Mouse (Mus musculus) stomach, postnatal 0 days (tissue): Measurements from ENCODE around the gene St3gal6. TPM values are rescaled to one million over a fixed set of nuclear protein-coding genes. Genes with fewer than 3 reads are reported as not detected.

Source experiments
- ATAC-seq: fragments of 200-750 bp; cut with Nextera tagmentation; 2 replicates; pipeline ENCODE4 v1.8.0; 2017; ENCODE audit not compliant: low FRiP score, low TSS enrichment
- DNase-seq: peaks from one replicate; pipeline ENCODE4 v3.0.0-alpha.2; 2016; ENCODE audit warnings: low spot score
- H3K27ac ChIP-seq: fragments of 300-500 bp; sonication (generic); replicated peaks from 2 replicates; pipeline ENCODE4 v1.5.1; 2014; ENCODE audit warnings: mild to moderate bottlenecking, control low read depth
- H3K27me3 ChIP-seq: fragments of 300-500 bp; sonication (generic); 2 replicates; pipeline ENCODE4 v1.6.1; 2014; ENCODE audit warnings: low read length; ENCODE audit not compliant: control insufficient read depth, insufficient read depth
- H3K36me3 ChIP-seq: fragments of 300-500 bp; sonication (generic); 2 replicates; pipeline ENCODE4 v1.6.1; 2014; ENCODE audit warnings: low read length, mixed read lengths; ENCODE audit not compliant: control insufficient read depth, insufficient read depth
- H3K4me1 ChIP-seq: fragments of 300-500 bp; sonication (generic); replicated peaks from 2 replicates; pipeline ENCODE4 v1.6.1; 2014; ENCODE audit warnings: antibody characterized with exemption; ENCODE audit not compliant: control insufficient read depth, insufficient read depth
- H3K4me2 ChIP-seq: fragments of 300-500 bp; sonication (generic); replicated peaks from 2 replicates; pipeline ENCODE4 v1.6.1; 2014; ENCODE audit warnings: low read depth, mild to moderate bottlenecking, control low read depth, moderate library complexity
- H3K4me3 ChIP-seq: fragments of 300-500 bp; sonication (generic); 2 replicates; pipeline ENCODE4 v1.5.1; 2014; ENCODE audit warnings: low read depth, low read length, control low read depth
- H3K9ac ChIP-seq: fragments of 300-500 bp; sonication (generic); 2 replicates; pipeline ENCODE4 v1.6.1; 2014; ENCODE audit warnings: mild to moderate bottlenecking, low read length, control low read depth, mixed read lengths
- H3K9me3 ChIP-seq: fragments of 300-500 bp; sonication (generic); 2 replicates; pipeline ENCODE4 v1.6.1; 2016; ENCODE audit warnings: low read length; ENCODE audit not compliant: control insufficient read depth
- CTCF ChIP-seq: IDR thresholded peaks from 2 replicates; pipeline ENCODE4 v1.5.1; 2016; ENCODE audit warnings: antibody characterized with exemption, low read depth, mild to moderate bottlenecking, moderate library complexity
- EP300 ChIP-seq: optimal IDR thresholded peaks from 2 replicates; pipeline ENCODE3; 2016; ENCODE audit warnings: antibody characterized with exemption
- WGBS: fragments of 180-500 bp; shearing (Covaris S2); extraction: QIAGEN DNeasy Blood & Tissue Kit; methylation state at CpG from one replicate; pipeline ENCODE4 v1.1.7; 2014; 5-methylcytosine and 5-hydroxymethylcytosine counted together
- polyA plus RNA-seq: library from polyadenylated mRNA; unstranded; fragments of >200 nt; fragmentation: Nextera tagmentation; extraction: Ambion mirVana; gene quantifications from 2 replicates; pipeline ENCODE4 v1.2.1, GENCODE M21; 2015

The St3gal6 gene
- polyA plus RNA-seq, 1 experiment from 2014 or later, result 8.0 TPM

DNA sequence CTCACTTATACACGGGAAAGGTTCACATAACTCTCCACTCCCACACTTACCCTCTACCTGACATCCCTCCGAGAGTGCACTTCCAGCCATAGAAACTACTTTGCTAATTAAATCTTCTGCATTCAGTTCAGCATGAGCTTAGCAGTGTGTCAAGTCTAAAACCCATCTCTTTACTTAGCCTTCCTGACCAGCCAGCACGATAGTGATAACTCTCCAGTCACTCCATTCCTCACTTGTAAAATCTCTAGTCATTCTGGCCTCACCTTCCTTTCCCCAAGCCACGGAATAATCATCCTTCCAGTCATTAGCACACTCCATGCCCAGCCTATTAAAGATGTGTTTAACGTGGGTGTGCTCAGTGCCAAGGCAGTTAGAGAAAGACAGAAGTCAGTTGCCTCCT, 9.7 kb upstream of the St3gal6 start:
- no peaks in the 10 kb centered on the region for H3K36me3 ChIP-seq
- no peak for DNase-seq
- H3K9me3 ChIP-seq, result no peaks in the 10 kb centered on the region
- H3K4me1 ChIP-seq, result no peaks in the 10 kb centered on the region
- H3K27ac ChIP-seq, result no peak overlapping the region
- no peak overlapping the region for H3K4me2 ChIP-seq
- no peak for ATAC-seq
- TF ChIP-seq CTCF (no peak), EP300 (no peak)
- H3K27me3 ChIP-seq, result no peaks in the 10 kb centered on the region
- no peak overlapping the region for H3K4me3 ChIP-seq
- no peak overlapping the region for H3K9ac ChIP-seq
- WGBS, result 70% methylated on average over 5 of the region's 5 CpGs

DNA sequence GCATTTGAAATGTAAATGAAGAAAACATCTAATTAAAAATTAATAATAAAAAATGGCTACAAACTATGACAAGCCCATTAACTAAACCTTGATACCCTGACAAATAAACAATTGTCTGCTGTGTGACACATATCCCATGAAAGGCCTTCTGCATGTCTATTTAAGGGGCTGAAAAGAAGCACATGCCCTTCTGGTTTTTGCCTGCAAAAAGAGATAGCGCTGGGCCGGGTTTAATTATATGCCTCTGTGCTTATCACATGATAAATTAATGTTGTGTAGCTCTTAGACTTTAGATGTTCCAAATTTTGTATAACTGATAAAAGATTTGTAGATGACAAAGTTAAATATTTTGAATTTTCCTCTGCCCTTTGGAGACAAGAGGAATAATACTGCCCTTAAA, 9.2 kb upstream of the St3gal6 start:
- H3K27ac ChIP-seq, result no peak overlapping the region
- 83% methylated on average over 2 of the region's 2 CpGs for WGBS
- H3K27me3 ChIP-seq, result no peaks in the 10 kb centered on the region
- no peak for ATAC-seq
- no peak overlapping the region for H3K9ac ChIP-seq
- no peaks in the 10 kb centered on the region for H3K36me3 ChIP-seq
- no peaks in the 10 kb centered on the region for H3K4me1 ChIP-seq
- no peak overlapping the region for H3K4me3 ChIP-seq
- DNase-seq, result no peak
- no peaks in the 10 kb centered on the region for H3K9me3 ChIP-seq
- H3K4me2 ChIP-seq, result no peak overlapping the region
- TF ChIP-seq EP300 (no peak), CTCF (no peak)

DNA sequence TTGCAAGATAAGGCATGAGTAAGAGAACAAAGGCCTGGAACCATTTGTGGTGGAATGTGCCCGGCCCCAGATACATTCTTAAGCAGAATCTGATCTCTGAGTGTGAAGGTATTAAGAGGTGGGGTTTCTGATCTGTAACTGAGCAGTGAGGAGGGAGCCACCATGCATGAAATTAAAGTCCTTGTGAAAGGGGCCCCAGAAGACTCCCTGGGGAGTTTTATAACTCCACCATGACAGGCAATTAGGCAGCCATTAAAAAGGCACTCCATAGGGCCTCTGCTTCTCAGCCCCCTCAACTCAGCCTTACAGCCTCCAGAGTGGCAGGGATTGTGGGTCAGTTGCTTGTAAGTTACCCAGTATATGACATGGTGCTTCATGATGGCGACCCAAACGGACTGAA, 8.5 kb upstream of the St3gal6 start:
- no peak overlapping the region for H3K4me3 ChIP-seq
- no peaks in the 10 kb centered on the region for H3K27me3 ChIP-seq
- no peak overlapping the region for H3K27ac ChIP-seq
- ATAC-seq, result no peak
- no peak overlapping the region for H3K4me2 ChIP-seq
- H3K9ac ChIP-seq, result no peak overlapping the region
- DNase-seq, result no peak
- no peak for TF ChIP-seq EP300
- TF ChIP-seq CTCF, result no peak
- H3K36me3 ChIP-seq, result no peaks in the 10 kb centered on the region
- H3K9me3 ChIP-seq, result no peaks in the 10 kb centered on the region
- H3K4me1 ChIP-seq, result no peaks in the 10 kb centered on the region
- WGBS, result 70% methylated on average over 3 of the region's 3 CpGs

DNA sequence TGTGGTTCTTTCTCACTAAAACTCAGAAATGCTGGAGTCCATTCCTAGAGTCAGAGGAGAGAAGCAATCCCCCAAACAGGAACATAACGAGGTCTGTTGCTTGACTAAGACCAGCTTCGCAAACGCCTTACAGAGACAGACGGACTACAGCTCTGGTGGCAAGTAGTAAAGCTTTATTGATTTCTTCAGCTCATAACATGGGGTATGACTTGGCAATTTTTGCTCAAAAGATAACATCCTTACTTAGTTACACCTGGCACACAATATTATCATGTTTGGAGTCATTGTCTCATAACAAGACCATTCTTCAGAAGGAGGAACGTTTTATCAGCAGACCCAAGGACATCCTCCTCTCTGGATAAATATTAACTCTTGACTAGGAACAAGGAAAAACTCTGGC, 3.8 kb upstream of the St3gal6 start:
- 65% methylated on average over 5 of the region's 5 CpGs for WGBS

DNA sequence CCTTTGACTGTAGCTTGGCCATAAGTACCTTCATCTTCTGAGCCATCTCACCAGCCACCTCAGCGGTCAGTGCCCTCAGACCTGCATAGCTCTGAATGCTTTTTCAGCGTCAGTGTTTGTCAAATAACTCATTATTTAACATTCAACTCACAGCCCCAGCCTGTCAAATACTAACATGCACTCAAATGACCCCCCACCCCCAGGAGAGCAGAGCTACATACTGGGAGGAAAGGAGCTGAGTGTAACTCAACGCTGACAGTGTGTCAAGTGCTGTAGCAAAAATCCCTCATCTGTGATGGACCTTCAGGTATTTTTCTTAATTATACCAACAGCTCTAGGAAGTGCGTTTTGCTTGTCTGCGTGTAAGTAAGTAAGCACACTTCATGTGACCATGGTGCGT, 2.7 kb upstream of the St3gal6 start:
- H3K4me3 ChIP-seq, result no peak overlapping the region
- WGBS, result 62% methylated on average over 6 of the region's 6 CpGs
- no peak overlapping the region for H3K9ac ChIP-seq
- DNase-seq (no peak), ATAC-seq (no peak)
- H3K9me3 ChIP-seq, result no peaks in the 10 kb centered on the region
- no peaks in the 10 kb centered on the region for H3K27me3 ChIP-seq
- H3K4me1 ChIP-seq, result no peaks in the 10 kb centered on the region
- H3K27ac ChIP-seq, result no peak overlapping the region
- no peak overlapping the region for H3K4me2 ChIP-seq
- H3K36me3 ChIP-seq, result no peaks in the 10 kb centered on the region
- no peak for TF ChIP-seq EP300
- no peak for TF ChIP-seq CTCF

More for the DNA sequence above, 3.8 kb upstream of the St3gal6 start:
- no peak for DNase-seq
- H3K27me3 ChIP-seq, result no peaks in the 10 kb centered on the region
- no peak for TF ChIP-seq EP300
- no peak for TF ChIP-seq CTCF
- no peak overlapping the region for H3K9ac ChIP-seq
- H3K9me3 ChIP-seq, result no peaks in the 10 kb centered on the region
- no peak overlapping the region for H3K4me3 ChIP-seq
- no peak for ATAC-seq
- no peaks in the 10 kb centered on the region for H3K4me1 ChIP-seq
- H3K4me2 ChIP-seq, result no peak overlapping the region
- no peak overlapping the region for H3K27ac ChIP-seq
- H3K36me3 ChIP-seq, result no peaks in the 10 kb centered on the region

DNA sequence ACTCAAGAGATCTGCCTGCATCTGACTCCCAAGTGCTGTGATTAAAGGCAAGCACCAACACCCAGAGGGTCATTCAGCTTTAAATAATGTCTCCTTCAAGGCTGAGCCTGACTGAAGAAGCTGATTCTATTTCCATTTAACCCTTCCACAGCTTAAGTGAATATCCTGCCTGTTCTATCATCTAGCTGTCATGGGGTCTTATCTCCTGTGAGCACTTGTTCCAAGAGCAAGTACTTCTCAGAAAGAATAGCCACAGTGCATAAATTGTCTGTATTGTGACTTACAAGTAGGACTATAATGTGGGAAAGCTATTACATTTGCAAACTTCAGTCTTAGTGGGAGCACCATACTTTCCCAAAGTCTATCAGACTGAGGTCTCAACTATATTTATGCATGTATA, 1.8 kb upstream of the St3gal6 start:
- no peak overlapping the region for H3K4me2 ChIP-seq
- no peak overlapping the region for H3K4me3 ChIP-seq
- no peak overlapping the region for H3K27ac ChIP-seq
- H3K36me3 ChIP-seq, result no peaks in the 10 kb centered on the region
- DNase-seq, result no peak
- no peak for ATAC-seq
- no peak for TF ChIP-seq CTCF
- no peak for TF ChIP-seq EP300
- no peaks in the 10 kb centered on the region for H3K27me3 ChIP-seq
- no peaks in the 10 kb centered on the region for H3K9me3 ChIP-seq
- H3K4me1 ChIP-seq, result no peaks in the 10 kb centered on the region
- H3K9ac ChIP-seq, result no peak overlapping the region
